Mouse (Mus musculus) thymus, postnatal 36 days (tissue): ENCODE results near the gene Scrg1.
"Not testable (repeated sequence)": the region's sequence is repeated elsewhere in the genome, so short reads cannot be mapped to it uniquely, and the experiment has no call there.

Source experiments
- DNase-seq, 2 experiments: peaks; one replicate each; pipeline ENCODE4 v3.0.0; 2022; ENCODE audit warnings: mixed read lengths in 2 of 2

Scrg1 gene

GRCm38 (mm10) chr8:57457152-57457551 lies 1.4 kb downstream of the Scrg1 start:
- DNase-seq = no peak

- DNase-seq = no peak
These were observed 2.2 kb downstream of the Scrg1 start for GRCm38 (mm10) chr8:57457942-57458341.

GRCm38 (mm10) chr8:57462839-57463238 lies 7.1 kb downstream of the Scrg1 start:
- no peak for DNase-seq

GRCm38 (mm10) chr8:57463757-57464156 lies 8.0 kb downstream of the Scrg1 start:
- DNase-seq = no peak

- no peak for DNase-seq
These were observed 12.9 kb downstream of the Scrg1 start for GRCm38 (mm10) chr8:57468624-57469023.

GRCm38 (mm10) chr8:57470863-57471262 lies 15.1 kb downstream of the Scrg1 start:
- no peak for DNase-seq

GRCm38 (mm10) chr8:57473751-57474150 lies 18.0 kb downstream of the Scrg1 start:
- no peak for DNase-seq

- no peak for DNase-seq
These were observed 22.7 kb downstream of the Scrg1 start for GRCm38 (mm10) chr8:57478406-57478805.

- DNase-seq = no peak
These were observed 24.0 kb downstream of the Scrg1 start for GRCm38 (mm10) chr8:57479700-57480099.

- DNase-seq = no peak
These were observed 24.9 kb downstream of the Scrg1 start for GRCm38 (mm10) chr8:57480606-57481005.

- DNase-seq = peak; percentile 44 to 60
These were observed 31.0 kb downstream of the Scrg1 start for GRCm38 (mm10) chr8:57486491-57487440.

- peak; percentile 99 for DNase-seq
These were observed 31.9 kb downstream of the Scrg1 start, which contains the start of gene Sap30 for GRCm38 (mm10) chr8:57487441-57488155. Gene Sap30 (minus strand): TSS chr8:57487860.

- DNase-seq = peak; percentile 62 to 72
These were observed 32.6 kb downstream of the Scrg1 start for GRCm38 (mm10) chr8:57488312-57488765.

- no peak for DNase-seq
These were observed 33.6 kb downstream of the Scrg1 start for GRCm38 (mm10) chr8:57489366-57489765.

- no peak for DNase-seq
These were observed 34.2 kb downstream of the Scrg1 start for GRCm38 (mm10) chr8:57489896-57490295.

- DNase-seq = no peak
These were observed 36.1 kb downstream of the Scrg1 start for GRCm38 (mm10) chr8:57491873-57492272.

- DNase-seq = no peak
These were observed 42.7 kb downstream of the Scrg1 start for GRCm38 (mm10) chr8:57498494-57498846.

- DNase-seq = no peak
These were observed 43.3 kb downstream of the Scrg1 start for GRCm38 (mm10) chr8:57498847-57499511.

GRCm38 (mm10) chr8:57503641-57504040 lies 47.9 kb downstream of the Scrg1 start:
- DNase-seq = peak; percentile 79 to 84

- not testable (repeated sequence) for DNase-seq
These were observed 49.8 kb downstream of the Scrg1 start for GRCm38 (mm10) chr8:57505500-57505899.

GRCm38 (mm10) chr8:57507556-57508063 lies 51.9 kb downstream of the Scrg1 start:
- DNase-seq = no peak

- no peak for DNase-seq
These were observed 52.9 kb downstream of the Scrg1 start for GRCm38 (mm10) chr8:57508657-57509056.

GRCm38 (mm10) chr8:57510791-57511315 lies 55.1 kb downstream of the Scrg1 start:
- DNase-seq = no peak
